Mouse (Mus musculus) embryonic facial prominence, embryonic 14.5 days (tissue): ENCODE results near the gene Lix1l. TPM values are rescaled to one million over a fixed set of nuclear protein-coding genes. Genes with fewer than 3 reads are reported as not detected.

Experiments
- polyA plus RNA-seq: library from polyadenylated mRNA; unstranded; fragments of >200 nt; fragmentation: Nextera tagmentation; extraction: Ambion mirVana; gene quantifications from 2 replicates; pipeline ENCODE4 v1.2.1, GENCODE M21; 2014

Gene Lix1l
- polyA plus RNA-seq, 1 experiment from 2014 or later: 10.1 TPM

Other genes starting within 250 kb of the Lix1l start
- not detected in 2 replicates for gene BC107364, start 148.8 kb upstream of the Lix1l start, polyA plus RNA-seq
- gene Hfe2, start 76.0 kb upstream of the Lix1l start, polyA plus RNA-seq: 28.3 and 36.4 TPM in 2 replicates
- gene Txnip, start 43.2 kb upstream of the Lix1l start, polyA plus RNA-seq: 160 and 166 TPM in 2 replicates
- 0.55 TPM in 1 of 2 replicates, not detected in the other for gene Gm16253, start 24.2 kb upstream of the Lix1l start, polyA plus RNA-seq
- gene Polr3gl, start 7.0 kb upstream of the Lix1l start, polyA plus RNA-seq: 8.9 and 11.0 TPM in 2 replicates
- gene Ankrd34a, start 4.5 kb upstream of the Lix1l start, polyA plus RNA-seq: 2.7 and 3.0 TPM in 2 replicates
- 122 and 127 TPM in 2 replicates for gene Rbm8a, start 28.8 kb downstream of the Lix1l start, polyA plus RNA-seq
- 51.6 and 56.5 TPM in 2 replicates for gene Pex11b, start 34.2 kb downstream of the Lix1l start, polyA plus RNA-seq
- 0.33 and 0.47 TPM in 2 replicates for gene Gm42957, start 34.3 kb downstream of the Lix1l start, polyA plus RNA-seq
- 6.4 and 8.1 TPM in 2 replicates for gene Itga10, start 44.4 kb downstream of the Lix1l start, polyA plus RNA-seq
- 2.9 and 3.6 TPM in 2 replicates for gene Ankrd35, start 69.0 kb downstream of the Lix1l start, polyA plus RNA-seq
- gene Pias3, start 95.2 kb downstream of the Lix1l start, polyA plus RNA-seq: 45.1 and 48.9 TPM in 2 replicates
- 9.5 and 11.8 TPM in 2 replicates for gene Nudt17, start 107.4 kb downstream of the Lix1l start, polyA plus RNA-seq
- 21.0 and 25.0 TPM in 2 replicates for gene Polr3c, start 126.5 kb downstream of the Lix1l start, polyA plus RNA-seq
- gene Rnf115, start 126.5 kb downstream of the Lix1l start, polyA plus RNA-seq: 45.6 and 48.5 TPM in 2 replicates
- not detected in 2 replicates for gene Pdzk1, start 228.1 kb downstream of the Lix1l start, polyA plus RNA-seq
- 0.24 and 0.25 TPM in 2 replicates for gene Cd160, start 228.2 kb downstream of the Lix1l start, polyA plus RNA-seq